Mouse (Mus musculus) forebrain, postnatal 0 days (tissue): ENCODE measurements around the gene Chd9. TPM values are rescaled to one million over a fixed set of nuclear protein-coding genes. Genes with fewer than 3 reads are reported as not detected.

Source experiments
- ATAC-seq: fragments of 200-750 bp; cut with Nextera tagmentation; 2 replicates; pipeline ENCODE4 v1.8.0; 2017; ENCODE audit warnings: mild to moderate bottlenecking, moderate library complexity
- DNase-seq: peaks from one replicate; pipeline ENCODE4 v3.0.0-alpha.2; 2015
- H3K27ac ChIP-seq: fragments of 300-500 bp; sonication (generic); 2 replicates; pipeline ENCODE4 v1.5.1; 2014; ENCODE audit warnings: low read depth, mild to moderate bottlenecking, antibody characterized with exemption, low read length, moderate library complexity, mixed read lengths
- H3K27me3 ChIP-seq: fragments of 300-500 bp; sonication (generic); 2 replicates; pipeline ENCODE4 v1.6.1; 2014; ENCODE audit warnings: mild to moderate bottlenecking, low read length, mixed read lengths; ENCODE audit not compliant: insufficient read depth
- H3K36me3 ChIP-seq: fragments of 300-500 bp; sonication (generic); 2 replicates; pipeline ENCODE4 v1.6.1; 2014; ENCODE audit warnings: mild to moderate bottlenecking, moderate library complexity; ENCODE audit not compliant: insufficient read depth
- H3K4me1 ChIP-seq: fragments of 300-500 bp; sonication (generic); 2 replicates; pipeline ENCODE4 v1.6.1; 2014; ENCODE audit warnings: antibody characterized with exemption; ENCODE audit not compliant: insufficient read depth
- H3K4me2 ChIP-seq: fragments of 300-500 bp; sonication (generic); 2 replicates; pipeline ENCODE4 v1.6.1; 2014; ENCODE audit warnings: low read depth, mild to moderate bottlenecking, moderate library complexity
- H3K4me3 ChIP-seq: fragments of 300-500 bp; sonication (generic); 2 replicates; pipeline ENCODE4 v1.5.1; 2014; ENCODE audit warnings: low read depth, low read length, mixed read lengths
- H3K9ac ChIP-seq: fragments of 300-500 bp; sonication (generic); 2 replicates; pipeline ENCODE4 v1.6.1; 2014; ENCODE audit warnings: mild to moderate bottlenecking
- H3K9me3 ChIP-seq: fragments of 300-500 bp; sonication (generic); 2 replicates; pipeline ENCODE4 v1.6.1; 2016; ENCODE audit warnings: low read length
- CTCF ChIP-seq: sonication (generic); IDR thresholded peaks from 2 replicates; pipeline ENCODE4 v1.5.1; 2016; ENCODE audit warnings: antibody characterized with exemption, control low read depth, low read depth
- WGBS: fragments of 180-500 bp; shearing (Covaris S2); extraction: QIAGEN DNeasy Blood & Tissue Kit; methylation state at CpG from one replicate; pipeline ENCODE4 v1.1.7; 2014; 5-methylcytosine and 5-hydroxymethylcytosine counted together
- polyA plus RNA-seq: library from polyadenylated mRNA; unstranded; fragments of >200 nt; fragmentation: Nextera tagmentation; extraction: Ambion mirVana; gene quantifications from 2 replicates; pipeline ENCODE4 v1.2.1, GENCODE M21; 2015
- total RNA-seq: library from RNA; depleted of rRNA; stranded (reverse); fragments of >200 nt; gene quantifications from 2 replicates; pipeline ENCODE4 v1.2.3, GENCODE M21; 2014

The Chd9 gene
- total and polyA plus RNA-seq, 2 experiments from 2014 or later = 73.6 to 74.5 TPM

GRCm38 (mm10) chr8:91036905-91037304, 208.8 kb downstream of the Chd9 start:
- no peak overlapping the region for H3K4me2 ChIP-seq
- H3K27me3 ChIP-seq = no peaks in the 10 kb centered on the region
- H3K9me3 ChIP-seq = no peaks in the 10 kb centered on the region
- no peak overlapping the region for H3K27ac ChIP-seq
- H3K4me3 ChIP-seq = no peak overlapping the region
- DNase-seq = no peak
- H3K9ac ChIP-seq = no peak overlapping the region
- 76% methylated on average over 6 of the region's 6 CpGs for WGBS
- TF ChIP-seq CTCF = no peak
- ATAC-seq = no peak
- H3K4me1 ChIP-seq = no peaks in the 10 kb centered on the region
- H3K36me3 ChIP-seq = peaks cover 90% of the 10 kb centered on the region

DNA sequence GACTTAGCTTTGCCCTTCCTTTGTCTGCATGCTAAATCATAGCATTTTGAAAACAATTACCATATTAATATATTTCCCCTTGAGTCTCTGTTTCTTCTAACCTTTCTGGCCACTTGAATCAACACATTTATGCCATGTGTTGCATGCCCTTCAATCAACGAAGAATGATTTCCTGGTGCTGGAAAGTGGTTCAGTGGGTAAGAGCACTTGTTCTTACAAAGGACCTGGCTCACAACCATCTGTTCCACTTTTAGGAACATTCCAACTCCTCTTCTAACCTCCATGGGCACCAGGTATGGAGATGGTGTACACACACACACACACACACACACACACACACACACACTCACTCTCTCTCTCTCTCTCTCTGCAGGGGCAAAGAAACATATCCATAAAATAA, 210.5 kb downstream of the Chd9 start:
- Histone ChIP-seq H3K9ac (no peak overlapping the region), H3K4me3 (no peak overlapping the region), H3K36me3 (peaks cover 91% of the 10 kb centered on the region), H3K4me1 (no peaks in the 10 kb centered on the region), H3K27me3 (no peaks in the 10 kb centered on the region), H3K4me2 (no peak overlapping the region), H3K27ac (no peak overlapping the region), H3K9me3 (no peaks in the 10 kb centered on the region)
- no peak for ATAC-seq
- no peak for DNase-seq
- no peak for TF ChIP-seq CTCF
- 93% methylated on average over 1 of the region's 1 CpGs for WGBS

- H3K9me3 ChIP-seq = no peaks in the 10 kb centered on the region
These were observed 218.2 kb downstream of the Chd9 start for GRCm38 (mm10) chr8:91046370-91046769.

DNA sequence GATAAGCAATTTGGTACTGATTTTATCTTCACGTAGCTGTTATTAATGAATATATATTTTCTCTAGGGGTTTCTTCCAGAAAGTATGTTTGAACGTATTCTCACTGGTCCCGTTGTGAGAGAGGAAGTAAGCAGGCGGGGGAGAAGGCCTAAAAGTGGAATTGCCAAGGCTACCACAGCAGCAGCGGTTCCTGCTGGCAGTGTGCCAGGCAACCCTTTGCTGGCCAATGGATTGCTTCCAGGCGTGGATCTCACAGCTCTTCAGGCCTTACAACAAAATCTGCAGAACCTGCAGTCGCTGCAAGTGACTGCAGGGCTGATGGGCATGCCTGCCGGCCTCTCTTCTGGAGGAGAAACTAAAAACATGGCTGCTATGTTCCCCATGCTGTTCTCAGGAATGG, 222.9 kb downstream of the Chd9 start:
- 26% methylated on average over 8 of the region's 8 CpGs for WGBS
- Histone ChIP-seq H3K9ac (no peak overlapping the region), H3K4me3 (no peak overlapping the region), H3K4me2 (no peak overlapping the region), H3K27ac (no peak overlapping the region; the same call in 1 of the 2 replicates), H3K27me3 (no peaks in the 10 kb centered on the region), H3K36me3 (peaks cover 41% of the 10 kb centered on the region), H3K9me3 (no peaks in the 10 kb centered on the region), H3K4me1 (no peaks in the 10 kb centered on the region)
- ATAC-seq (peak; percentile 55), DNase-seq (peak; percentile 78)
- TF ChIP-seq CTCF = no peak

More at GRCm38 (mm10) chr8:91046370-91046769, 218.2 kb downstream of the Chd9 start:
- no peak overlapping the region for H3K4me3 ChIP-seq
- no peak overlapping the region for H3K9ac ChIP-seq
- H3K4me1 ChIP-seq = no peaks in the 10 kb centered on the region
- ATAC-seq (no peak), DNase-seq (no peak)
- TF ChIP-seq CTCF = no peak
- no peak overlapping the region for H3K4me2 ChIP-seq
- peaks cover 68% of the 10 kb centered on the region for H3K36me3 ChIP-seq
- no peak overlapping the region for H3K27ac ChIP-seq
- no peaks in the 10 kb centered on the region for H3K27me3 ChIP-seq
- 88% methylated on average over 4 of the region's 4 CpGs for WGBS

GRCm38 (mm10) chr8:91054418-91054817, 226.3 kb downstream of the Chd9 start:
- ATAC-seq (no peak), DNase-seq (no peak)
- Histone ChIP-seq H3K27ac (no peak overlapping the region), H3K9ac (no peak overlapping the region), H3K4me3 (no peak overlapping the region), H3K9me3 (no peaks in the 10 kb centered on the region), H3K27me3 (no peaks in the 10 kb centered on the region), H3K4me2 (no peak overlapping the region), H3K4me1 (no peaks in the 10 kb centered on the region), H3K36me3 (peaks cover 23% of the 10 kb centered on the region)
- TF ChIP-seq CTCF = no peak
- WGBS = 95% methylated on average over 4 of the region's 4 CpGs

DNA sequence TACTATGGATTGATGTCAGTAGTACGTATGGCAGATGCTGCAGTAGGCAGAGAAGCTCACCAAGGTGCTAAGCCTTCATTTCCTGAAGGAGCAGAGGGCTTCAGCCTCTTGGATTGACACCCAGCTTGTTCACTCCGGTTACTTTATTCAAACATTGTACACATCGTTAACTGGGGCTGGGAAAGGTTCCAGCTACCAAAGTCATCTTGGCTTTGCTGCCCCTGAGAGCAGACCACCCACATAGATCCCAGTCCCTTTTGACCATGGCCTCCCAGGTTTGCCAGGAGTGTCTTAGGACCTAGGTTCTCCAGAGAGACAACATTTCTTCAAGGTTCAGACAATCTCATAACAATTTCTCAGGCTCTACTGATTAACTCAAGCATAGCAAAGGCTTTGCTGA, 228.7 kb downstream of the Chd9 start:
- TF ChIP-seq CTCF = no peak
- 21% methylated on average over 3 of the region's 3 CpGs for WGBS
- no peak overlapping the region for H3K4me3 ChIP-seq
- H3K27me3 ChIP-seq = no peaks in the 10 kb centered on the region
- no peak overlapping the region for H3K4me2 ChIP-seq
- no peak for ATAC-seq
- no peak for DNase-seq
- no peak overlapping the region for H3K27ac ChIP-seq
- no peaks in the 10 kb centered on the region for H3K4me1 ChIP-seq
- H3K36me3 ChIP-seq = peaks cover 8% of the 10 kb centered on the region; the same call in 1 of the 2 replicates
- H3K9ac ChIP-seq = no peak overlapping the region
- H3K9me3 ChIP-seq = no peaks in the 10 kb centered on the region

DNA sequence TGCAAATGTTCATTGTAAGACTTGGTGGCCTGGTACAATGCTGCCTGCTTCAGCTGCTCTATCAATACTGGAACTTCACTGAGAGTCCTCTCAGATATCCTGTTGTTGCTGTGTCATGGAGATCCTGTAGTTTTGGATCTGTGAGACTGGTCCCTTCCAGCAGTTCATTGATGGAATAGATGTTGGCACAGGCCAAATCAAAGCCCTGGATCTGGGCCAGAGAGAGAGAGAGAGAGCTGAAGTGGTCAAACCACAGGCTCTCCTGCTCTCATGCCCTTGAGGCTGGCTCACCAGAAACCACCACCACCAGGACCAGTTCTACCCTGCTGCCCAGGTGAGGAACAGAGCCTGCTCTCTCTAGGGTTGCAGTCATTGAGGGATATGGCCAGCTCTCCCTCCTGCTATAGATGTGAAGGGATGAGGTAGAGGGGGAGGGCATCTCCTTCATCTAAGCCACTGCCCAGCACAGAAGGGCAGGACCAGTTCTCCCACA, 231.0 kb downstream of the Chd9 start:
- Histone ChIP-seq H3K4me3 (no peak overlapping the region), H3K4me2 (no peak overlapping the region), H3K27me3 (no peaks in the 10 kb centered on the region), H3K9me3 (no peaks in the 10 kb centered on the region), H3K36me3 (no peaks in the 10 kb centered on the region; the same call in 1 of the 2 replicates), H3K4me1 (no peaks in the 10 kb centered on the region), H3K9ac (no peak overlapping the region), H3K27ac (no peak overlapping the region)
- peak; percentile 16 for DNase-seq
- no peak for TF ChIP-seq CTCF
- ATAC-seq = peak; percentile 10; the same call in 1 of the 2 replicates
